Mouse (Mus musculus) hindbrain, embryonic 11.5 days (tissue): ENCODE measurements around the gene Pde4a. TPM values are rescaled to one million over a fixed set of nuclear protein-coding genes. Genes with fewer than 3 reads are reported as not detected.

Source experiments
- ATAC-seq: fragments of 200-750 bp; cut with Nextera tagmentation; 2 replicates; pipeline ENCODE4 v1.8.0; 2017; ENCODE audit warnings: mild to moderate bottlenecking, moderate TSS enrichment, moderate library complexity; ENCODE audit not compliant: low FRiP score
- DNase-seq: peaks from one replicate; pipeline ENCODE4 v3.0.0-alpha.2; 2015; ENCODE audit warnings: low spot score
- H3K27ac ChIP-seq: fragments of 300-500 bp; sonication (generic); 2 replicates; pipeline ENCODE4 v1.5.1; 2014; ENCODE audit warnings: mild to moderate bottlenecking, low read depth, low read length
- H3K27me3 ChIP-seq: fragments of 300-500 bp; sonication (generic); 2 replicates; pipeline ENCODE4 v1.6.1; 2014; ENCODE audit warnings: mild to moderate bottlenecking, low read length, moderate library complexity, mixed read lengths; ENCODE audit not compliant: control insufficient read depth, insufficient read depth
- H3K36me3 ChIP-seq: fragments of 300-500 bp; sonication (generic); 2 replicates; pipeline ENCODE4 v1.6.1; 2014; ENCODE audit warnings: mild to moderate bottlenecking, low read length, moderate library complexity, mixed read lengths; ENCODE audit not compliant: control insufficient read depth, insufficient read depth
- H3K4me1 ChIP-seq: fragments of 300-500 bp; sonication (generic); replicated peaks from 2 replicates; pipeline ENCODE4 v1.6.1; 2014; ENCODE audit warnings: low read length, mixed read lengths; ENCODE audit not compliant: control insufficient read depth, insufficient read depth
- H3K4me2 ChIP-seq: fragments of 300-500 bp; sonication (generic); replicated peaks from 2 replicates; pipeline ENCODE4 v1.6.1; 2014; ENCODE audit warnings: mild to moderate bottlenecking, low read depth, low read length
- H3K4me3 ChIP-seq: fragments of 300-500 bp; sonication (generic); 2 replicates; pipeline ENCODE4 v1.5.1; 2014; ENCODE audit warnings: low read depth, low read length
- H3K9ac ChIP-seq: fragments of 300-500 bp; sonication (generic); 2 replicates; pipeline ENCODE4 v1.6.1; 2014; ENCODE audit warnings: low read depth, low read length
- H3K9me3 ChIP-seq: fragments of 300-500 bp; sonication (generic); 2 replicates; pipeline ENCODE4 v1.6.1; 2016; ENCODE audit warnings: low read length; ENCODE audit not compliant: control insufficient read depth
- WGBS: fragments of 180-500 bp; shearing (Covaris S2); extraction: QIAGEN DNeasy Blood & Tissue Kit; methylation state at CpG from one replicate; pipeline ENCODE4 v1.1.7; 2014; 5-methylcytosine and 5-hydroxymethylcytosine counted together
- polyA plus RNA-seq: library from polyadenylated mRNA; unstranded; fragments of >200 nt; fragmentation: Nextera tagmentation; extraction: Ambion mirVana; gene quantifications from 2 replicates; pipeline ENCODE4 v1.2.1, GENCODE M21; 2014

The Pde4a gene
- polyA plus RNA-seq, 1 experiment from 2014 or later, result 5.7 TPM

DNA sequence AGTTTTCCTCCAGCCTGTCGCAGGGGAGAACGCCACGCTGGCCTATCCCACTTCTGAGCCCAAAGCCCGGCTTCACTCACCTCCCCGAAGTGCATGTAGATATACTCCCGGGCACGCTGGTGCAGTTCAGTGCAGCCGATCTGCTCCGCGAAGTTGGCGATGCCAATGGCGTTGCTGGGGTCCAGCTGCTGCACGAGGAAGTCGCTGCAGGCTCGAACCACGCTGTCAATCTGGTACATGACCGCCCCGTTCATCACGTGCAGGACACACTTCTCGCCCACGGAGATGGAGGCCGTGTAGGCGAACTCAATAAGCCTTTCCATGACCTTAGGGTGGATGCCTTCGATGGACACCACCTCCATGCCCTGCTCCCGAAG, 71.5 kb downstream of the Pde4a start:
- no peak for DNase-seq
- ATAC-seq, result no peak
- H3K9me3 ChIP-seq, result no peaks in the 10 kb centered on the region
- peaks cover 2% of the 10 kb centered on the region for H3K27me3 ChIP-seq
- 0 out of 2 replicates have a peak, but pooled peaks cover 2% of the 10 kb centered on the region for H3K36me3 ChIP-seq
- peaks cover 7% of the 10 kb centered on the region for H3K4me1 ChIP-seq
- no peak overlapping the region for H3K27ac ChIP-seq
- peak overlapping the region; percentile 91; the same call in 1 of the 2 replicates for H3K4me3 ChIP-seq
- WGBS, result 83% methylated on average over 25 of the region's 25 CpGs
- peak overlapping the region; percentile 68 for H3K4me2 ChIP-seq
- peak overlapping the region; percentile 98 for H3K9ac ChIP-seq

GRCm38 (mm10) chr9:21237368-21238003, 72.0 kb downstream of the Pde4a start:
- H3K9me3 ChIP-seq, result no peaks in the 10 kb centered on the region
- WGBS, result 20% methylated on average over 19 of the region's 19 CpGs
- ATAC-seq (0 out of 2 replicates have a peak, but pooled peaks have one; percentile 37), DNase-seq (peak; percentile 48)
- peak overlapping the region; percentile 91 for H3K4me3 ChIP-seq
- H3K9ac ChIP-seq, result peak overlapping the region; percentile 98
- H3K36me3 ChIP-seq, result 0 out of 2 replicates have a peak, but pooled peaks cover 2% of the 10 kb centered on the region
- H3K4me2 ChIP-seq, result peak overlapping the region; percentile 68
- H3K4me1 ChIP-seq, result peaks cover 7% of the 10 kb centered on the region
- H3K27ac ChIP-seq, result no peak overlapping the region
- peaks cover 5% of the 10 kb centered on the region for H3K27me3 ChIP-seq

GRCm38 (mm10) chr9:21238004-21238732, 72.7 kb downstream of the Pde4a start:
- Histone ChIP-seq H3K4me1 (peaks cover 7% of the 10 kb centered on the region), H3K27ac (peak overlapping the region; percentile 86), H3K27me3 (peaks cover 12% of the 10 kb centered on the region), H3K4me3 (peak overlapping the region; percentile 91), H3K4me2 (peak overlapping the region; percentile 68), H3K9me3 (no peaks in the 10 kb centered on the region), H3K36me3 (0 out of 2 replicates have a peak, but pooled peaks cover 2% of the 10 kb centered on the region), H3K9ac (peak overlapping the region; percentile 98)
- DNase-seq (peak; percentile 49), ATAC-seq (no peak)
- 4% methylated on average over 21 of the region's 31 CpGs for WGBS

DNA sequence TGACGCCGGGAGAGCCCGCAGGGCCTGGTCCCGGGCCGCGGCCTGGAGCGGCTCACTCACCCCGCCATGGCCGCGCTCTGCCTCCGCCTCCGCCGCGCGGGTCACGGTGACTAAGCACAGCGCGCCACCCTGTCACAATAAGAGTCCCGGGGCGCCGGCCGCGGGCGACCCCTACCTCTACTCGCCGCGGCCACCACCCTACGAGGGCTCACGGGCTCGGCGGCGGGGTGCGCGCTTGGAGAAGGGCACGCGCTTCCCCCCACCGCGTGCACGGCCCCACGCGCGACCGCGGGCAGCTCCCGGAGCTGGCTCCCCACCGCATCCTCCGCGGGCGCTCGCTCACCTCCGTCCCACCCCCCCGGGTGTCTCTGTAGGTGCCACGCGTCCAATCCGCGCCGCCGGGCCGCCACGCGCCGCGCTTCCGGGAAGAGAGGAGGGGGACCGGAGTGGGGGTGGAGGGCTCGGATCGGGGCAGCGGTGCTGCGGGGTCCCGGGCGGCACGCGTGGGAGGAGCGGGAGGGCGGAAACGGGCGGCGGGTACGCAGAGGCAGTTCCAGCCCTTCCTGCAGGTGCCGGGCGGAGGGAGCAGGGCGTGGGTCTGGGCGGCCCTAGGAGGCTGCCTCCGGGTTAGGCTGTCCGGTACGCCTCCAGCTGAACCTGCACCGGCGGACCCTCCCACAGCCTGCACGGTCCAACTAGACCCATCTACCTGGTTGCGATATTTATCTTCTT, 73.4 kb downstream of the Pde4a start, which contains the start of gene Keap1:
Gene Keap1 (minus strand): TSS at position 629 of the 732 bp plus-strand sequence.
- Histone ChIP-seq H3K9ac (peak within 1 kb of the TSS; percentile 98), H3K9me3 (no peaks in the 10 kb centered on the region), H3K27me3 (peaks cover 19% of the 10 kb centered on the region), H3K36me3 (no peaks in the 10 kb centered on the region), H3K27ac (peak within 1 kb of the TSS; percentile 86), H3K4me1 (peaks cover 7% of the 10 kb centered on the region), H3K4me3 (peak within 1 kb of the TSS; percentile 91), H3K4me2 (peak within 1 kb of the TSS; percentile 68)
- ATAC-seq (peak; percentile 90), DNase-seq (peak; percentile 89)
- under 1% methylated on average over 56 of the region's 90 CpGs for WGBS

- Histone ChIP-seq H3K4me1 (peaks cover 10% of the 10 kb centered on the region), H3K9ac (peak overlapping the region; percentile 98; the same call in 1 of the 2 replicates), H3K36me3 (no peaks in the 10 kb centered on the region), H3K4me2 (peak overlapping the region; percentile 68), H3K27me3 (peaks cover 25% of the 10 kb centered on the region), H3K9me3 (no peaks in the 10 kb centered on the region), H3K4me3 (peak overlapping the region; percentile 91), H3K27ac (no peak overlapping the region)
- DNase-seq (no peak), ATAC-seq (no peak)
- 45% methylated on average over 4 of the region's 4 CpGs for WGBS
These were observed 73.9 kb downstream of the Pde4a start for GRCm38 (mm10) chr9:21239465-21239848.

- Histone ChIP-seq H3K27ac (no peak overlapping the region), H3K9me3 (no peaks in the 10 kb centered on the region), H3K4me3 (no peak overlapping the region), H3K36me3 (no peaks in the 10 kb centered on the region), H3K4me1 (peaks cover 10% of the 10 kb centered on the region), H3K9ac (no peak overlapping the region), H3K27me3 (peaks cover 44% of the 10 kb centered on the region), H3K4me2 (no peak overlapping the region)
- DNase-seq (peak; percentile 94), ATAC-seq (no peak)
- WGBS, result 3% methylated on average over 11 of the region's 11 CpGs
These were observed 75.8 kb downstream of the Pde4a start for GRCm38 (mm10) chr9:21241343-21241742.

GRCm38 (mm10) chr9:21243826-21244427, 78.4 kb downstream of the Pde4a start:
- WGBS, result 5% methylated on average over 42 of the region's 42 CpGs
- ATAC-seq, result no peak
- H3K9ac ChIP-seq, result peak overlapping the region; percentile 54; the same call in 1 of the 2 replicates
- H3K9me3 ChIP-seq, result no peaks in the 10 kb centered on the region
- peak overlapping the region; percentile 77 for H3K4me2 ChIP-seq
- H3K27me3 ChIP-seq, result peaks cover 65% of the 10 kb centered on the region
- no peaks in the 10 kb centered on the region for H3K36me3 ChIP-seq
- peak overlapping the region; percentile 40 for H3K4me3 ChIP-seq
- H3K4me1 ChIP-seq, result peaks cover 6% of the 10 kb centered on the region; the same call in 1 of the 2 replicates
- no peak overlapping the region for H3K27ac ChIP-seq
- DNase-seq, result peak; percentile 35

DNA sequence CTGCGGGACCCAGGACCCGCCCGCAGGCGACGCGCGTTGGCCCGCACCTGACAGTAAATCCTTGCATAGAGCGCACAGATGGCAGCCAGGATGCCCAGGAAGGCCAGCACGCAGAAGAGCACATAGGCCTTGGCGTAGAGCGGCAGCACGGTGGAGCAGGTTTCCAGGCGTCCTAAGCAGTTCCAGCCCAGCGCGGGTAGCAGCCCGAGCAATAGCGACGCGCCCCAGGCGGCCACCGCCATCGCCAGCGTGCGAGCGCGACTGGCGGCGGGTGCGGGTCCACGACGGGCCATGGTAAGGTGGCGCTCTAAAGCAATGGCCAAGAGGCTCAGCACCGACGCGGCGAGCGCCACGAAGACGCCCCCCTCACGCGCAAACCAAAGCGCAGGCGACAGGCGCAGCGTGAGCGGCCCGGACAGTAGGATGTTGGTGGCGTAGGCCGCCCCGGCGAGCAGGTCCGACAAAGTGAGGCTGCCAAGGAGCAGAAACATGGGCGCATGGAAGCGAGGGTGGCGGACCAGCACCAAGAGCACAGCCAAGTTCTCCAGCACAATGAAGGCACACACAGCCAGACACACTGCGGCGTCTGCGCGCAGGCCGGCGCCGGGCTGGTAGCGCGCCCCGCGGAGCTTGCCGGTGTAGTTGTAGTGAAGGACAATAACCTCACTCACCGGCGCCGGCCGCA, 79.1 kb downstream of the Pde4a start:
- under 1% methylated on average over 72 of the region's 72 CpGs for WGBS
- DNase-seq, result peak; percentile 65
- peak; percentile 49 for ATAC-seq
- peaks cover 71% of the 10 kb centered on the region for H3K27me3 ChIP-seq
- H3K4me3 ChIP-seq, result peak overlapping the region; percentile 40
- H3K4me1 ChIP-seq, result peaks cover 6% of the 10 kb centered on the region; the same call in 1 of the 2 replicates
- no peaks in the 10 kb centered on the region for H3K36me3 ChIP-seq
- peak overlapping the region; percentile 77 for H3K4me2 ChIP-seq
- no peak overlapping the region for H3K27ac ChIP-seq
- H3K9ac ChIP-seq, result peak overlapping the region; percentile 54
- H3K9me3 ChIP-seq, result no peaks in the 10 kb centered on the region
